Mouse (Mus musculus): Measurements from ENCODE around the gene Ube2l3.

GRCm38 (mm10) chr16:17177623-17178170 lies 24.8 kb downstream of the Ube2l3 start:
- TF ChIP-seq CTCF (IDR thresholded peaks at IDR 0.05; ENCODE audit: low read depth), result no peak
- TF ChIP-seq EP300 (IDR thresholded peaks at IDR 0.05; ENCODE audit: low read depth), result no peak

Measured in liver, postnatal 0 days (tissue).